Mouse (Mus musculus): ENCODE results near the gene Fam3b.

DNA sequence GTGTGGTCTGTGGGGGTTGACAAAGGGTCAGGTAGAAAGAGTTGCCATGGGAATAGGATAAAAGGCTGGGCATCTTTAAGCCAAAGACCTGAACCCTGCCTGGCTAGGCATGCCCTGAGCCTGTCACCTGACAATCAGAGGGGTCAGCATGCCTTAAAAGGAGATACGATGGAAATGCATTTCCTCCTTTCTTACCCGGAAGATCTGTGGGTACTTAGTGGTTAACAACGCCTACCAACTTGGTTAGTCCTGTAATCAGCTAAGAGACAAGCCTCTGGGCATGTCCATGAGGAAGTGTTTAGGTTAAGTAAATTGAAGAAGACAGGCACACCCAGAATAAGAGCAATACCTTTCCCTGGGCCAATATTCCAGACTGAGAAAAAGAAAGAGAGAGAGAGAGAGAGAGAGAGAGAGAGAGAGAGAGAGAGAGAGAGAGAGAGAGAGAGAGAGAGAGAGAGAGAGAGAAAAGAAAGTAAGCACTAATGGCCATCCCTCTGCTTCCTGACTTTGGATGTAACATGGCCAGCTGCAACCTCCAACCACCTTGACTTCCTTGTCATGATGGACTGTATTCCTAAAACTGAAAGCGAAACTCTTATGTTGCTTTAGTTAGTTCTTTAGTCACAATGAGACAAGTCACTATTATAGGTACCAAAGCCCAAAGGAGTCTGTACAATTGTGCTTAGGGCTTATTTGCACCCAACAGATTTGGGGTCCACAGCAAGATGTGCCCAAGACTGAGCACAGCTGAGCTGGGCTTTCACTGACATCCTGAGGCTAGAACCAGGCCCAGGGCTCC lies 46.4 kb downstream of the Fam3b start:
- no peak for TF ChIP-seq CTCF (IDR thresholded peaks at IDR 0.05; ENCODE audit: extremely low read depth, insufficient read depth, insufficient read length, insufficient replicate concordance)
- TF ChIP-seq POLR2A (IDR thresholded peaks at IDR 0.05; ENCODE audit: low read depth, low read length), result no peak
